Mouse (Mus musculus) liver, embryonic 15.5 days (tissue): ENCODE measurements around the gene Idh2. TPM values are rescaled to one million over a fixed set of nuclear protein-coding genes. Genes with fewer than 3 reads are reported as not detected.
"Not testable (repeated sequence)": the region's sequence is repeated elsewhere in the genome, so short reads cannot be mapped to it uniquely, and the experiment has no call there.

ENCODE experiments used
- ATAC-seq: fragments of 200-750 bp; cut with Nextera tagmentation; 2 replicates; pipeline ENCODE4 v1.8.0; 2017; ENCODE audit warnings: moderate number of reproducible peaks, mild to moderate bottlenecking, moderate library complexity; ENCODE audit not compliant: insufficient read depth
- H3K27ac ChIP-seq: fragments of 300-500 bp; sonication (generic); replicated peaks from 2 replicates; pipeline ENCODE4 v1.5.1; 2015; ENCODE audit warnings: mild to moderate bottlenecking, inconsistent platforms
- H3K27me3 ChIP-seq: fragments of 300-500 bp; sonication (generic); 2 replicates; pipeline ENCODE4 v1.6.1; 2015; ENCODE audit warnings: mild to moderate bottlenecking, inconsistent platforms
- H3K36me3 ChIP-seq: fragments of 300-500 bp; sonication (generic); replicated peaks from 2 replicates; pipeline ENCODE4 v1.6.1; 2015; ENCODE audit warnings: moderate library complexity, mild to moderate bottlenecking, inconsistent platforms
- H3K4me1 ChIP-seq: fragments of 300-500 bp; sonication (generic); replicated peaks from 2 replicates; pipeline ENCODE4 v1.6.1; 2015; ENCODE audit warnings: inconsistent platforms
- H3K4me2 ChIP-seq: fragments of 300-500 bp; sonication (generic); 2 replicates; pipeline ENCODE4 v1.6.1; 2015; ENCODE audit warnings: moderate library complexity, mild to moderate bottlenecking, inconsistent platforms
- H3K4me3 ChIP-seq: fragments of 300-500 bp; sonication (generic); replicated peaks from 2 replicates; pipeline ENCODE4 v1.5.1; 2015; ENCODE audit warnings: mild to moderate bottlenecking, inconsistent platforms
- H3K9ac ChIP-seq: fragments of 300-500 bp; sonication (generic); 2 replicates; pipeline ENCODE4 v1.6.1; 2015; ENCODE audit warnings: moderate library complexity, mild to moderate bottlenecking, inconsistent platforms
- H3K9me3 ChIP-seq: fragments of 300-500 bp; sonication (generic); replicated peaks from 2 replicates; pipeline ENCODE4 v1.6.1; 2016; ENCODE audit warnings: inconsistent platforms
- WGBS: fragments of 180-500 bp; shearing (Covaris S2); methylation state at CpG from one replicate; pipeline ENCODE4 v1.1.7; 2015; ENCODE audit warnings: mixed read lengths; ENCODE audit not compliant: insufficient replicate concordance; 5-methylcytosine and 5-hydroxymethylcytosine counted together
- polyA plus RNA-seq: library from polyadenylated mRNA; unstranded; fragments of >200 nt; fragmentation: Nextera tagmentation; extraction: Ambion mirVana; gene quantifications from 2 replicates; pipeline ENCODE4 v1.2.1, GENCODE M21; 2015

The Idh2 gene
- polyA plus RNA-seq, 1 experiment from 2014 or later = 175 TPM

DNA sequence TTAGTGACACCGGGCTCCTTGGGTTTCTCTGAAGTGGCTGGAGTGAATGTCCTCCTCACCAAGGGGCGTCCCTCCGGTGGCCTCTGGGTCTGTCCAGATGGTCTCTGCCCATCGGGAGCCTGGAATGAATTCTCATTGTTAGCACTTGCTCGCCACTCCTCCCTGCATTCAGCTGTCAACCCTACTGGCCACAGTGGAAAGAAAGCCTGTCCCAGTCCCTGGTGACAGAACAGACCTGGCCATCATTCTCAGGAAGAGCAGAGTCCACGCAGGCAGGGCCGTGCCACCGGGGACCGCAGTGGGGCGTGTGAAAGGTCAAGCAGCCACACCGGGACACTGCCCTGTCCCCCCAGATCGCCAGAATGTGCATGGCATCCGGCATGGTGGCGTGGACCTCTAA, 57.4 kb downstream of the Idh2 start:
- Histone ChIP-seq H3K9ac (peak overlapping the region; percentile 4; the same call in 1 of the 2 replicates), H3K9me3 (no peaks in the 10 kb centered on the region), H3K4me1 (peaks cover 71% of the 10 kb centered on the region), H3K27me3 (no peaks in the 10 kb centered on the region), H3K4me3 (no peak overlapping the region), H3K36me3 (no peaks in the 10 kb centered on the region), H3K4me2 (peak overlapping the region; percentile 29), H3K27ac (peak overlapping the region; percentile 79)
- ATAC-seq = no peak
- WGBS = 42% methylated on average over 14 of the region's 14 CpGs

DNA sequence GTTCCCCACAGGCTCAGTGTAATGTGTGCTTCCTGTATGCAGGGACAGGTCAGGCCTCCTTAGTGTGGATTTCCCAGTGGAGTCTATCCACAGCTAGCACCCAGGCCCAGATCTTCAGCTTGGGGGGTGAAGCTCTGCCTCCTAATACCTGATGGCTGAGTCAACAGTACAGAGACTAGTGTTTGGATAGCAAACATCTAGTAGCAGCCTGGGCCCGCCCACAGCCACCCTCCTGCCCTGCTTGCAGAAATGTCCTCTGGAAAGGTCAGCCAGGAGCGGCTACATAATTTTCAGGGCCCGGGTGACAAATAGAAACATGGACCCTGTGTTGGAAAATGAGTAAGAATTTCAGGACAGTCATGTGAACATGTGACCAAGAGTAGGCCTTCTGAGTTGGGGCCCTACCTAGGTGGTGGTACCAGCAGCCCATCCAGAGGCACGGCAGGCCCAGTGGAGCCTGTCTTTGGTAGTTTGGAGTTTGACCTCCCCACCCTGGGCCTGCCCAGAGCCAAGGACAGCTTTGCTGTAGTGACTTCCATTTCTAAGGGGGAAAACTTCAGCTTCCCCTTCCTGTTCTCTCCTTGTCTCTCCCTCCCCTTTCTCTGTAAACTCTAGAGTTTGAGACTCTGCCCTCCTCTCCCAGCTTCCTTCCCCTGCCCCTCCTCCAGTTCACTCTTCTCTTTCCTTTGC, 58.0 kb downstream of the Idh2 start:
- 42% methylated on average over 4 of the region's 4 CpGs for WGBS
- Histone ChIP-seq H3K27me3 (no peaks in the 10 kb centered on the region), H3K9me3 (no peaks in the 10 kb centered on the region), H3K4me3 (no peak overlapping the region), H3K27ac (peak overlapping the region; percentile 79), H3K9ac (no peak overlapping the region), H3K4me2 (peak overlapping the region; percentile 8; the same call in 1 of the 2 replicates), H3K36me3 (no peaks in the 10 kb centered on the region), H3K4me1 (peaks cover 73% of the 10 kb centered on the region)
- peak; percentile 67 for ATAC-seq

DNA sequence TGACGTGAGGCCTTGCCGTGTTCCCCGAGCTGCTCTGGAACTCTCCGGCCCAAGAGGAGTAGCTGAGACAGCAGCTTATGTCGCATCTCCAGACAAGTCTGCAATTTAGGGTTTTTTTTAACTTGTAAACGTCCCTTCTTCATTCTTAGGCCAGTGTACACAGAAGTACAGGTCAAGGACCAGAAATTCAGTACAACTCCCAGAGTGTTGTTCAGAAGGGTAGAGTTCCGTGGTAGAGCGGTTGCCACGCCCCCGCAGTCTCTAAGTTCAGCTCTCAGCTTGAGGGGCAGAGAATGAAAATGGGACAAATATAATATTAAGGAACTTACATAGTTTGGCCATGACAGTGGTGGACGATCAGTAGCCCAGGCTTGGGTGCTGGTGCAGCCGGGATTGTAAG, 59.4 kb downstream of the Idh2 start:
- Histone ChIP-seq H3K4me2 (no peak overlapping the region), H3K9me3 (no peaks in the 10 kb centered on the region), H3K27me3 (no peaks in the 10 kb centered on the region), H3K36me3 (no peaks in the 10 kb centered on the region), H3K4me1 (peaks cover 76% of the 10 kb centered on the region), H3K27ac (no peak overlapping the region), H3K4me3 (no peak overlapping the region), H3K9ac (no peak overlapping the region)
- WGBS = 47% methylated on average over 12 of the region's 12 CpGs
- no peak for ATAC-seq

- H3K27ac ChIP-seq = no peak overlapping the region; the same call in 1 of the 2 replicates
- H3K9me3 ChIP-seq = no peaks in the 10 kb centered on the region
- H3K4me1 ChIP-seq = peaks cover 68% of the 10 kb centered on the region
- H3K9ac ChIP-seq = no peak overlapping the region
- H3K4me2 ChIP-seq = no peak overlapping the region
- ATAC-seq = no peak
- 67% methylated on average over 9 of the region's 9 CpGs for WGBS
- H3K4me3 ChIP-seq = no peak overlapping the region
- no peaks in the 10 kb centered on the region for H3K36me3 ChIP-seq
- no peaks in the 10 kb centered on the region for H3K27me3 ChIP-seq
These were observed 62.0 kb downstream of the Idh2 start for GRCm38 (mm10) chr7:80053147-80053546.

DNA sequence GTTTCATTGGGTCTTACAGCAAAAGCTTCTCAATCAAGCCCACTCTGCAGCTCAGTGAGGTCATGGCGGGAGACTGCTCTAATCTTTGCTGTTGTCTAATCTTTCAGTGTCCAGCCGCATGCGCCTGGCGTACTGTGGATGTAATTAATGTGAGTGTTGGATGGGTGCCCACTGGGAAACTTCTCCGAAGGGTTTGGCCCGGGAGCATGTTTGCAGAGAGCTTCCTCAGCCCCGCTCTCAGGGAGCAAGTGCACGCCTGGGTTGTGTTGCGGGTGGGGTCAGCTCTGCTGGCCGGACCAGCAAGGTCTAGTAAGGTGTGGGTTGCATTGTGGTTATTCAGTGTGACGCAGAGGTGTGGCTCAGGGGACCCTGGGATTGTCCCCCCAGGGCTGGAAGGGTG, 62.9 kb downstream of the Idh2 start:
- peaks cover 67% of the 10 kb centered on the region for H3K4me1 ChIP-seq
- no peak overlapping the region for H3K4me3 ChIP-seq
- H3K4me2 ChIP-seq = no peak overlapping the region
- H3K27me3 ChIP-seq = no peaks in the 10 kb centered on the region
- no peak for ATAC-seq
- no peak overlapping the region for H3K27ac ChIP-seq
- no peaks in the 10 kb centered on the region for H3K9me3 ChIP-seq
- H3K36me3 ChIP-seq = no peaks in the 10 kb centered on the region
- 54% methylated on average over 11 of the region's 11 CpGs for WGBS
- H3K9ac ChIP-seq = no peak overlapping the region

DNA sequence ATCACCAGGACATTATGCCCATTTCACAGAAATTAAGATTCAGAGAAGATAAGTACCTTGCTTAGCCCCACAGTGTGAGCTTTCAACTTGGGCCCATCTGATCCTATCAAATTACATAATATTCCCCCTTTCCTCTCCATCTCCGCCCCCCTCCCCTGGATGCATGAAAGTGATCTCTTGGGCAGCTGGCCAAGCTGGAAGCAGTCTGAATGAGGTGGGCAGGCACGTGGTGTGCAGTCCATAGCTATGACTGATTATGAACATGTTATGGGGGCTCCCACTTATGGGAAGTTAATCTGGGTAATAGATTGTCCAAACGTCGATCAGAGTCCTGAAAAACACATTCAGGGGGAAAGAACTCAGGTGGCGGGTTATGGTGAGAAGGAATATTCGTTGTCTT, 63.4 kb downstream of the Idh2 start:
- 69% methylated on average over 6 of the region's 6 CpGs for WGBS
- no peak overlapping the region for H3K4me2 ChIP-seq
- no peaks in the 10 kb centered on the region for H3K27me3 ChIP-seq
- no peaks in the 10 kb centered on the region for H3K9me3 ChIP-seq
- no peak for ATAC-seq
- H3K4me3 ChIP-seq = no peak overlapping the region
- H3K27ac ChIP-seq = no peak overlapping the region
- peaks cover 67% of the 10 kb centered on the region for H3K4me1 ChIP-seq
- H3K9ac ChIP-seq = no peak overlapping the region
- no peaks in the 10 kb centered on the region for H3K36me3 ChIP-seq

GRCm38 (mm10) chr7:80050382-80050781, 64.8 kb downstream of the Idh2 start:
- not testable (repeated sequence) for H3K36me3 ChIP-seq, H3K4me3 ChIP-seq, H3K27ac ChIP-seq, ATAC-seq, H3K9me3 ChIP-seq, H3K27me3 ChIP-seq, H3K4me2 ChIP-seq, H3K9ac ChIP-seq
- peaks cover 60% of the 10 kb centered on the region for H3K4me1 ChIP-seq
- WGBS = 78% methylated on average over 1 of the region's 1 CpGs

DNA sequence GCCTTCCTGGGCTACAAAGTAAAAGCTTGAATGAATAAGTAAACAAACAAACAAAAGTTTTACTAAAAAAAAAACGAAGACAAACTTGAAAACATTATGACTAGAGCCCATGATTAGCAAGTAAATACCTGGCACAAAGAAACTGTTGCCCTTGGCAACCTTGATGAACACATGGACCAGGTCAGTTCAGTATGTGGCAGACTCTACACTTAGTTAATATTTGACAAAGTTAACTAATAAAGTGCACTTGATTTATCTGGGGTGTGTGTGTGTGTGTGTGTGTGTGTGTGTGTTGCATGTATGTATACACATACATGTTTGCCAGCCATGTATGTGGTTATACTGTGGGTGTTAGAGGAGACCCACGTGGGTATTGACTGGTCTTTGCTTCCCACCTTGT, 65.4 kb downstream of the Idh2 start:
- Histone ChIP-seq H3K27ac (no peak overlapping the region), H3K4me3 (no peak overlapping the region), H3K4me2 (no peak overlapping the region; the same call in 1 of the 2 replicates), H3K36me3 (no peaks in the 10 kb centered on the region), H3K9ac (no peak overlapping the region), H3K27me3 (no peaks in the 10 kb centered on the region), H3K9me3 (no peaks in the 10 kb centered on the region), H3K4me1 (peaks cover 62% of the 10 kb centered on the region)
- ATAC-seq = 0 out of 2 replicates have a peak, but pooled peaks have one; percentile 13
- WGBS = 35% methylated on average over 2 of the region's 2 CpGs

DNA sequence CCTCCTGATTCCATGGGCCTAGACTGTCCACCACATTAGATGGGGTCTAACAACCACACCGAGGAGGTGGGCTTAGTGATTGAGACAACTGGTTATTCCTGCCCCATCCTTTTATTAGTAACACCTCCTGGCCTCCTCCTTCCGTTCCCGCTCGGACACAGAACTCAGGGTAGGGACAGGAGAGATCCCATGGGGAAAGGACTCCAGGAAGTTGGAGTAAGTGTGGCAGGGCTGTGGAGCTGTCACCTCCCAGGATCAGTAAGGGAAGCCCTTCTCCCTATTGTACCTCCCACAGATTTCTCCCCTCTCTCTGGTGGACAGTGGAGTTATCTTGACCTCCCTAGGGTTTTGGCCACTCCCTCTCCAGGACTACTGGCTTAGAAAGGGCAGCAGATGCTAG, 68.2 kb downstream of the Idh2 start:
- H3K27me3 ChIP-seq = no peaks in the 10 kb centered on the region
- H3K9ac ChIP-seq = no peak overlapping the region
- H3K27ac ChIP-seq = no peak overlapping the region
- no peaks in the 10 kb centered on the region for H3K9me3 ChIP-seq
- H3K36me3 ChIP-seq = no peaks in the 10 kb centered on the region
- no peak overlapping the region for H3K4me2 ChIP-seq
- no peak overlapping the region for H3K4me3 ChIP-seq
- WGBS = 78% methylated on average over 4 of the region's 4 CpGs
- no peak for ATAC-seq
- H3K4me1 ChIP-seq = peaks cover 63% of the 10 kb centered on the region

Other genes starting within 250 kb of the Idh2 start
- 8.1 and 9.5 TPM in 2 replicates for gene Ap3s2, start 194.7 kb downstream of the Idh2 start, polyA plus RNA-seq
- 3.5 and 3.6 TPM in 2 replicates for gene Arpin, start 180.0 kb downstream of the Idh2 start, polyA plus RNA-seq
- 5.6 and 7.4 TPM in 2 replicates for gene Zfp710, start 90.6 kb downstream of the Idh2 start, polyA plus RNA-seq
- gene Sema4b, start 71.4 kb upstream of the Idh2 start, polyA plus RNA-seq = 15.2 and 15.5 TPM in 2 replicates
- gene Cib1, start 117.4 kb upstream of the Idh2 start, polyA plus RNA-seq = 84.7 and 85.0 TPM in 2 replicates
- gene Gdpgp1, start 117.5 kb upstream of the Idh2 start, polyA plus RNA-seq = 2.0 and 2.1 TPM in 2 replicates
- gene Ttll13, start 131.0 kb upstream of the Idh2 start, polyA plus RNA-seq = 0.16 and 0.20 TPM in 2 replicates
- gene Ngrn, start 145.8 kb upstream of the Idh2 start, polyA plus RNA-seq = 25.4 and 28.3 TPM in 2 replicates
- gene Vps33b, start 154.3 kb upstream of the Idh2 start, polyA plus RNA-seq = 4.4 and 5.6 TPM in 2 replicates
- 126 and 128 TPM in 2 replicates for gene Prc1, start 179.1 kb upstream of the Idh2 start, polyA plus RNA-seq
- 2.8 and 3.1 TPM in 2 replicates for gene Rccd1, start 209.1 kb upstream of the Idh2 start, polyA plus RNA-seq
- 8.9 and 9.4 TPM in 2 replicates for gene Unc45a, start 225.6 kb upstream of the Idh2 start, polyA plus RNA-seq
- gene Hddc3, start 227.7 kb upstream of the Idh2 start, polyA plus RNA-seq = 3.1 and 3.5 TPM in 2 replicates